Mouse (Mus musculus) layer of hippocampus, adult 11-12 months (tissue): ENCODE data around the gene Pdia4.

ENCODE experiments used
- DNase-seq: peaks from one replicate; pipeline ENCODE4 v3.0.0; 2022; ENCODE audit warnings: low spot score

The Pdia4 gene

GRCm38 (mm10) chr6:47757849-47758248 is 55.4 kb downstream of the Pdia4 start:
- DNase-seq = peak; percentile 94

GRCm38 (mm10) chr6:47757429-47757828 is 55.8 kb downstream of the Pdia4 start:
- peak; percentile 2 for DNase-seq

- peak; percentile 19 for DNase-seq
Observed at GRCm38 (mm10) chr6:47753144-47753543, 60.1 kb downstream of the Pdia4 start.

- peak; percentile 94 for DNase-seq
Observed at GRCm38 (mm10) chr6:47748306-47748705, 64.9 kb downstream of the Pdia4 start.

- peak; percentile 2 for DNase-seq
Observed at GRCm38 (mm10) chr6:47747886-47748285, 65.3 kb downstream of the Pdia4 start.
